In the genomic region with DNA sequence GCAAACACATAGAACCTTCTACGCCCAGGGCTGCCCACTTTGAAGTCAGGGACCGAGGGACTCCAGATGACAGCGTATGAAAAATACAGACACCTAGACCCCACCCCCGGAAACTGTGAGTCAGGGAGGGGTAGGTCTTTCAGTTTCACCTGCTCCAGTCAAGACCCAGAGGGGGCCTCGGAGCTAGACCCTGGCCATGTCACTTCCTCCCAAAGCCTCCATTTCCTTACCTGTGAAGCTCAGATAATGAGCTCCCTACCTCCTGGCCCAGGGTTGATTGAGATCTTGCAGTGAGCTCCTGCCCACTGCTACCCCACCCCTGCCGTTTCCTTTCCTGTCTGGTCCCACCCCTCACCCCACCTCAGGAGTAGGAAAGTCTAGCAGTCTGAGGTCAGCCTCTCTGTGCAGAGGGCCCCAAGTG, we compare ENCODE assay signal across 9 mouse cellular contexts. TPM values are rescaled to one million over a fixed set of nuclear protein-coding genes. Genes with fewer than 3 reads are reported as not detected.
A peak's percentile ranks its signal among the peaks of the same experiment; 100 is the strongest.
DNase-seq lines count a peak whose midpoint lies in the region; TF ChIP-seq lines count a peak whose summit lies in the region.
"Had no signal": no experiment of that assay in that cellular context is flagged by ENCODE, and none has a peak within 500 bp of the region (broad histone marks: within the 10 kb centered on the region; RNA-seq: fewer than 3 reads in every experiment).

No protein-coding gene starts in this region.

- no peak for TF ChIP-seq CTCF in ES-Bruce4 (IDR thresholded peaks at IDR 0.05; ENCODE audit: low read depth, low read length)
- TF ChIP-seq CTCF in small intestine, adult 2 months (IDR thresholded peaks at IDR 0.05; ENCODE audit: extremely low read depth, insufficient read length, insufficient replicate concordance, low read depth, low read length), result no peak

- DNase-seq in 416B (ENCODE audit: low read depth), result peak; percentile 93
- DNase-seq in limb, embryonic 10.5 days (ENCODE audit: low spot score), result no peak
- no peak for DNase-seq in ovary, postnatal 10 days (ENCODE audit: low spot score)
- DNase-seq in left cerebral cortex, postnatal 14 days (ENCODE audit: low spot score in 2 of 2), result no peak
- no peak for DNase-seq in gastrocnemius, postnatal 14 days
- no peak for DNase-seq in kidney, adult 9 months

- WGBS in limb, embryonic 10.5 days, result 75% methylated on average over 6 of the region's 6 CpGs
- WGBS in small intestine, adult 2 months, result 66% methylated on average over 6 of the region's 6 CpGs

- H3K36me3 ChIP-seq in ES-Bruce4 (ENCODE audit: control insufficient read depth, insufficient read depth, low read length, poor library complexity, severe bottlenecking), result no peaks in the 10 kb centered on the region
- H3K36me3 ChIP-seq in limb, embryonic 10.5 days, result no peaks in the 10 kb centered on the region
- no peaks in the 10 kb centered on the region for H3K36me3 ChIP-seq in small intestine, adult 2 months (ENCODE audit: control insufficient read depth, insufficient read depth, low read length)
- H3K36me3 ChIP-seq: stomach, embryonic 15.5 days had no signal

- peaks cover 3% of the 10 kb centered on the region for H3K4me1 ChIP-seq in ES-Bruce4 (ENCODE audit: control insufficient read depth, insufficient read depth, low read length)
- H3K4me1 ChIP-seq in limb, embryonic 10.5 days, result peaks cover 43% of the 10 kb centered on the region
- peaks cover 3% of the 10 kb centered on the region; the same call in 1 of the 2 replicates for H3K4me1 ChIP-seq in small intestine, adult 2 months (ENCODE audit: control insufficient read depth, insufficient read depth, insufficient read length, low read length)

- H3K27ac ChIP-seq in ES-Bruce4 (ENCODE audit: insufficient read depth, low read length), result peak overlapping the region; percentile 74
- peak overlapping the region; percentile 39 for H3K27ac ChIP-seq in limb, embryonic 10.5 days
- H3K27ac ChIP-seq in small intestine, adult 2 months (ENCODE audit: insufficient read depth, low read depth, low read length), result peak overlapping the region; percentile 70
- H3K27ac ChIP-seq: stomach, embryonic 15.5 days had no signal

- no peaks in the 10 kb centered on the region for H3K9me3 ChIP-seq in ES-Bruce4 (replicated peaks; ENCODE audit: control insufficient read depth, insufficient read depth, low read length, poor library complexity, severe bottlenecking)
- H3K9me3 ChIP-seq in limb, embryonic 10.5 days (replicated peaks), result no peaks in the 10 kb centered on the region
- H3K9me3 ChIP-seq: stomach, embryonic 15.5 days had no signal

- H3K9ac ChIP-seq in ES-Bruce4 (ENCODE audit: low read depth, poor library complexity, severe bottlenecking), result no peak overlapping the region
- H3K9ac ChIP-seq: stomach, embryonic 15.5 days had no signal

- no peak for TF ChIP-seq POLR2A in ES-Bruce4 (IDR thresholded peaks at IDR 0.05; ENCODE audit: insufficient read depth, low read length)
- no peak for TF ChIP-seq POLR2A in small intestine, adult 2 months (IDR thresholded peaks at IDR 0.05; ENCODE audit: low read depth, low read length)

- no peak overlapping the region for H3K4me3 ChIP-seq in ES-Bruce4 (ENCODE audit: low read depth, low read length)
- no peak overlapping the region for H3K4me3 ChIP-seq in limb, embryonic 10.5 days
- H3K4me3 ChIP-seq in small intestine, adult 2 months (ENCODE audit: low read depth, low read length), result no peak overlapping the region
- H3K4me3 ChIP-seq: stomach, embryonic 15.5 days had no signal

- no peak for TF ChIP-seq EP300 in ES-Bruce4 (IDR thresholded peaks at IDR 0.05; ENCODE audit: insufficient read depth, low read depth, low read length)

- intact Hi-C loops in left cerebral cortex, postnatal 14 days (cut with DNase I), result no loop called here
- intact Hi-C loops in gastrocnemius, postnatal 14 days (cut with DNase I; ENCODE audit: low total_unique reads), result no loop called here

- H3K27me3 ChIP-seq in ES-Bruce4 (ENCODE audit: control insufficient read depth, insufficient read depth, low read length, poor library complexity, severe bottlenecking), result no peaks in the 10 kb centered on the region
- H3K27me3 ChIP-seq in limb, embryonic 10.5 days (ENCODE audit: low read depth, poor library complexity, severe bottlenecking), result no peaks in the 10 kb centered on the region
- no peaks in the 10 kb centered on the region for H3K27me3 ChIP-seq in small intestine, adult 2 months (ENCODE audit: control insufficient read depth, insufficient read depth, low read length)
- H3K27me3 ChIP-seq: stomach, embryonic 15.5 days had no signal

RNA-seq across cellular contexts. Expression of a gene that starts 4.4 kb away (rescaled TPM):
- 28.4 and 30.7 TPM in 2 replicates for polyA plus RNA-seq in ES-Bruce4 (2011; ENCODE audit: insufficient read depth, insufficient read length, low read depth, missing spikeins)
- 6.8 and 11.1 TPM in 2 replicates for polyA plus RNA-seq in limb, embryonic 10.5 days (2016; fragmentation: Nextera tagmentation; extraction: Ambion mirVana)
- 4.0 and 7.0 TPM in 2 replicates for polyA plus RNA-seq in small intestine, adult 2 months (2012; rRNA removed)
- total RNA-seq in left cerebral cortex, postnatal 14 days (2021), result 1 to 10 TPM; 4.7 to 5.3 TPM
- total RNA-seq in gastrocnemius, postnatal 14 days (2021), result 1 to 10 TPM; 2.2 to 2.7 TPM

RNA-seq across cellular contexts. Expression of a gene that starts 20.6 kb away (rescaled TPM):
- 24.0 and 25.2 TPM in 2 replicates for polyA plus RNA-seq in ES-Bruce4 (2011; ENCODE audit: insufficient read depth, insufficient read length, low read depth, missing spikeins)
- polyA plus RNA-seq in limb, embryonic 10.5 days (2016; fragmentation: Nextera tagmentation; extraction: Ambion mirVana), result 1.9 and 2.3 TPM in 2 replicates
- polyA plus RNA-seq in small intestine, adult 2 months (2012; rRNA removed), result 118 and 203 TPM in 2 replicates
- total RNA-seq in left cerebral cortex, postnatal 14 days (2021), result 10 to 100 TPM; 28.3 to 28.7 TPM
- total RNA-seq in gastrocnemius, postnatal 14 days (2021), result 10 to 100 TPM; 29.2 to 29.5 TPM

RNA-seq across cellular contexts. Expression of a gene that starts 35.0 kb away (rescaled TPM):
- polyA plus RNA-seq in ES-Bruce4 (2011; ENCODE audit: insufficient read depth, insufficient read length, low read depth, missing spikeins), result 16.6 and 19.5 TPM in 2 replicates
- polyA plus RNA-seq in limb, embryonic 10.5 days (2016; fragmentation: Nextera tagmentation; extraction: Ambion mirVana), result 33.6 and 40.2 TPM in 2 replicates
- 27.4 and 39.8 TPM in 2 replicates for polyA plus RNA-seq in small intestine, adult 2 months (2012; rRNA removed)
- 100 to 1,000 TPM in 1 of 2 experiments, 10 to 100 TPM in 1; 97.0 to 105 TPM for total RNA-seq in left cerebral cortex, postnatal 14 days (2021)
- 10 to 100 TPM; 14.4 to 16.2 TPM for total RNA-seq in gastrocnemius, postnatal 14 days (2021)
